Mouse (Mus musculus) olfactory bulb, adult 2 months (tissue): Measurements from ENCODE around the gene Clasrp.

Experiments
- CTCF ChIP-seq: fragments of 200-500 bp; IDR thresholded peaks from 2 replicates; pipeline ENCODE4 v1.5.1; 2012; ENCODE audit warnings: low read depth, mild to moderate bottlenecking, low read length, moderate library complexity; ENCODE audit not compliant: insufficient read depth
- POLR2A ChIP-seq: fragments of 200-500 bp; IDR thresholded peaks from 2 replicates; pipeline ENCODE4 v1.6.1; 2012; ENCODE audit warnings: mild to moderate bottlenecking, low read depth, low read length, moderate library complexity; ENCODE audit not compliant: insufficient read depth

DNA sequence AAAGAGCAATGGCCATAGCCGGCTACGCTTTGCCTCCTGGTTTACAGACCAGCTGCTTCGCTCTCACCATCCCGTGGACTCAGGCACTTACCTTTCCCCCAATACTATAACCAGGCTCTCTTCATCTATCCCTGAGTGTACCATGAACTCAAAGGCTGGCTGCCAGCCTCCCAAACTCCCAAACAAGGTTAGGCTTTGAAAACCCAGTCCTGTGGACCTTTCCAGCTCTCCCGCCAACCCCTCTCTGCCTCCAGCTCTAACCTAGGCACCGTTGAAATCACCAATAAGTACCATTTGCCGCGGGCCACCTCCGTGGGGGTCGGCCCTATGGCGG lies 42.9 kb downstream of the Clasrp start:
- no peak for TF ChIP-seq POLR2A
- no peak for TF ChIP-seq CTCF
